Mouse (Mus musculus): ENCODE data around the gene Copg2. TPM values are rescaled to one million over a fixed set of nuclear protein-coding genes. Genes with fewer than 3 reads are reported as not detected.
A peak's percentile ranks its signal among the peaks of the same experiment; 100 is the strongest.

The Copg2 gene
- polyA plus RNA-seq, 1 experiment from 2014 or later = 27.9 TPM

GRCm38 (mm10) chr6:30734988-30735727 lies 161.4 kb downstream of the Copg2 start:
- 52% methylated on average over 22 of the region's 22 CpGs for WGBS
- H3K9ac ChIP-seq = peak overlapping the region; percentile 41
- 0 out of 2 replicates have a peak, but pooled peaks cover 7% of the 10 kb centered on the region for H3K4me1 ChIP-seq (ENCODE audit: insufficient read depth)
- H3K27me3 ChIP-seq (ENCODE audit: insufficient read depth, low read length) = no peaks in the 10 kb centered on the region
- H3K9me3 ChIP-seq (ENCODE audit: low read depth, low read length) = peaks cover 50% of the 10 kb centered on the region
- no peak for TF ChIP-seq CTCF (IDR thresholded peaks at IDR 0.05; ENCODE audit: low read depth)
- DNase-seq (no peak), ATAC-seq (ENCODE audit: insufficient read depth) (no peak)
- peak overlapping the region; percentile 71 for H3K4me2 ChIP-seq
- no peaks in the 10 kb centered on the region for H3K36me3 ChIP-seq (ENCODE audit: insufficient read depth)
- no peak overlapping the region; the same call in 1 of the 2 replicates for H3K4me3 ChIP-seq (ENCODE audit: low read depth, low read length)
- peak overlapping the region; percentile 88 for H3K27ac ChIP-seq (ENCODE audit: low read depth)

- no peak overlapping the region for H3K9ac ChIP-seq
- no peak overlapping the region for H3K4me3 ChIP-seq (ENCODE audit: low read depth, low read length)
- no peak for TF ChIP-seq CTCF (IDR thresholded peaks at IDR 0.05; ENCODE audit: low read depth)
- peaks cover 45% of the 10 kb centered on the region for H3K9me3 ChIP-seq (ENCODE audit: low read depth, low read length)
- 0 out of 2 replicates have a peak, but pooled peaks cover 11% of the 10 kb centered on the region for H3K4me1 ChIP-seq (ENCODE audit: insufficient read depth)
- DNase-seq (peak; percentile 68), ATAC-seq (ENCODE audit: insufficient read depth) (no peak)
- peak overlapping the region; percentile 88; the same call in 1 of the 2 replicates for H3K27ac ChIP-seq (ENCODE audit: low read depth)
- H3K36me3 ChIP-seq (ENCODE audit: insufficient read depth) = no peaks in the 10 kb centered on the region
- H3K4me2 ChIP-seq = peak overlapping the region; percentile 71
- no peaks in the 10 kb centered on the region for H3K27me3 ChIP-seq (ENCODE audit: insufficient read depth, low read length)
- 45% methylated on average over 6 of the region's 6 CpGs for WGBS
These were observed 162.1 kb downstream of the Copg2 start for GRCm38 (mm10) chr6:30734465-30734864.

GRCm38 (mm10) chr6:30732571-30733130 lies 163.9 kb downstream of the Copg2 start:
- no peak for TF ChIP-seq CTCF (IDR thresholded peaks at IDR 0.05; ENCODE audit: low read depth)
- no peak for ATAC-seq (ENCODE audit: insufficient read depth)
- Histone ChIP-seq H3K9me3 (ENCODE audit: low read depth, low read length) (peaks cover 27% of the 10 kb centered on the region), H3K4me1 (ENCODE audit: insufficient read depth) (0 out of 2 replicates have a peak, but pooled peaks cover 11% of the 10 kb centered on the region), H3K4me2 (no peak overlapping the region), H3K36me3 (ENCODE audit: insufficient read depth) (no peaks in the 10 kb centered on the region), H3K4me3 (ENCODE audit: low read depth, low read length) (no peak overlapping the region), H3K9ac (no peak overlapping the region), H3K27me3 (ENCODE audit: insufficient read depth, low read length) (no peaks in the 10 kb centered on the region), H3K27ac (ENCODE audit: low read depth) (no peak overlapping the region)
- WGBS = 56% methylated on average over 18 of the region's 18 CpGs
- DNase-seq = no peak

GRCm38 (mm10) chr6:30730301-30730971 lies 166.2 kb downstream of the Copg2 start:
- peak overlapping the region; percentile 69; the same call in 1 of the 2 replicates for H3K27ac ChIP-seq (ENCODE audit: low read depth)
- no peak for TF ChIP-seq CTCF (IDR thresholded peaks at IDR 0.05; ENCODE audit: low read depth)
- DNase-seq = peak; percentile 81
- H3K4me2 ChIP-seq = peak overlapping the region; percentile 15; the same call in 1 of the 2 replicates
- WGBS = 31% methylated on average over 12 of the region's 12 CpGs
- H3K27me3 ChIP-seq (ENCODE audit: insufficient read depth, low read length) = no peaks in the 10 kb centered on the region
- no peak overlapping the region for H3K4me3 ChIP-seq (ENCODE audit: low read depth, low read length)
- no peaks in the 10 kb centered on the region for H3K36me3 ChIP-seq (ENCODE audit: insufficient read depth)
- peaks cover 9% of the 10 kb centered on the region; the same call in 1 of the 2 replicates for H3K9me3 ChIP-seq (ENCODE audit: low read depth, low read length)
- H3K4me1 ChIP-seq (ENCODE audit: insufficient read depth) = 0 out of 2 replicates have a peak, but pooled peaks cover 11% of the 10 kb centered on the region
- ATAC-seq (ENCODE audit: insufficient read depth) = peak; percentile 56
- H3K9ac ChIP-seq = no peak overlapping the region

- Histone ChIP-seq H3K27ac (ENCODE audit: low read depth) (no peak within 1 kb of the TSS), H3K36me3 (ENCODE audit: insufficient read depth) (no peaks in the 10 kb centered on the region), H3K27me3 (ENCODE audit: insufficient read depth, low read length) (no peaks in the 10 kb centered on the region), H3K4me3 (ENCODE audit: low read depth, low read length) (no peak within 1 kb of the TSS), H3K4me2 (no peak within 1 kb of the TSS), H3K9me3 (ENCODE audit: low read depth, low read length) (no peaks in the 10 kb centered on the region), H3K4me1 (ENCODE audit: insufficient read depth) (peaks cover 8% of the 10 kb centered on the region), H3K9ac (no peak within 1 kb of the TSS)
- ATAC-seq (ENCODE audit: insufficient read depth) (no peak), DNase-seq (no peak)
- whole genome bisulfite sequencing = 53% methylated on average over 7 of the region's 7 CpGs
- TF ChIP-seq CTCF (IDR thresholded peaks at IDR 0.05; ENCODE audit: low read depth) = no peak
These were observed 173.3 kb downstream of the Copg2 start, which contains the start of gene Mest for GRCm38 (mm10) chr6:30723331-30723730. Gene Mest (plus strand): TSS chr6:30723547.

- WGBS = 65% methylated on average over 4 of the region's 4 CpGs
- Histone ChIP-seq H3K9me3 (ENCODE audit: low read depth, low read length) (no peaks in the 10 kb centered on the region), H3K4me3 (ENCODE audit: low read depth, low read length) (no peak overlapping the region), H3K4me2 (no peak overlapping the region), H3K27me3 (ENCODE audit: insufficient read depth, low read length) (no peaks in the 10 kb centered on the region), H3K36me3 (ENCODE audit: insufficient read depth) (no peaks in the 10 kb centered on the region), H3K4me1 (ENCODE audit: insufficient read depth) (peaks cover 12% of the 10 kb centered on the region), H3K9ac (no peak overlapping the region), H3K27ac (ENCODE audit: low read depth) (no peak overlapping the region)
- DNase-seq (no peak), ATAC-seq (ENCODE audit: insufficient read depth) (no peak)
- TF ChIP-seq CTCF (IDR thresholded peaks at IDR 0.05; ENCODE audit: low read depth) = no peak
These were observed 174.0 kb downstream of the Copg2 start for GRCm38 (mm10) chr6:30722385-30723164.
